Mouse (Mus musculus): ENCODE data around the gene Grik2. TPM values are rescaled to one million over a fixed set of nuclear protein-coding genes. Genes with fewer than 3 reads are reported as not detected.

Grik2 gene
- 100 to 1,000 TPM; 102 to 104 TPM for total RNA-seq (2021)
- long read RNA-seq, full-length matches to known transcripts = 1 of 10 reads
- long read RNA-seq, partial matches to known transcripts = 0 of 10 reads
- long read RNA-seq, other reads (novel, unspliced or antisense) = 9 of 10 reads

DNA sequence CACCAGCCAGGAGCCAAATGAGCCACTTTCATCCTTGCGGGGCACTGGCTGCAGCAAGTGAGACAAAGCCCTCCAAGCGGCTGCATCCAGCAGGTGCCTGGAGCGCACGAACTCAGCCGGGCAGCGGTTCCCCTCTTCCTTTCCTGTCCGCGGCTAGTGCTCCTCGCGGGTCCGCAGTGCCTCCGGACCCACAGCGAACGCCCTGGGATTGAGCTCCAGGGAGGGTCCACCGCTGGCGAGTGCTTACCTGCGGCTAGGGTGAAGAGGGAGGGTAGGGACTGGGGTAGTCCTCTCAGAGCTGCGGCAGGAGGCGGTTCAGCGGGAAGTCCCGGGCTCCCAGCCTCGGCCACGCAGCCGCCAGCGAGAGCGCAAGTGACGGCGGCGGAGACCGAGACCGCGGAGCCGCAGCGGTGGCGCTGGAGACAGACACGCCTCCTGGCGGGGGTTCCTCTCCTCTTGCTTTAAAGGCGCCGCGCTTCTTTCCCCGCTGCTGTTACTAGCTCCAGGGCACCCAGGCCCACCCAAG lies at the start of gene Grik2:
Gene Grik2 (minus strand): TSS at position 386 of the 526 bp plus-strand sequence.
- peak; percentile 82 to 90 for DNase-seq (ENCODE audit: low spot score in 2 of 2)

DNA sequence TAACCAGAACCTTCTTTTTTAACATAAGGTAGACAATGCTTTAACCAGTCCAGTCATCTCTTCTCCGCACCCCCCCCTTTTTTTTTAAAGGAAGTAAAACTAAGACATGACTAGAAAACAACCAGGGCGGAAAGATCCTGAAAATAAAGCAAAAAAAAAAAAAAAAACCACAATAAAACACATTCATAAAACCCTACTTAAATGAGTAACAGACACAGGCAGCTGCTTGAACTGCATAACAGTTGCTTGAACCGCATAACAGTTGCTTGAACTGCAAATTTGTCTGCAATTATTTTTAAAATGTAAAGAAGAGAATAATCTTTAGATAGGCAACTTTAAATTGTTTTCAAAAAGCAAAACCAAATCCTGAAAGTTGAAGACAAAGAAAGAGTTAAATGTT lies 45.8 kb upstream of the Grik2 start:
- no peak for DNase-seq (ENCODE audit: low spot score in 2 of 2)

DNA sequence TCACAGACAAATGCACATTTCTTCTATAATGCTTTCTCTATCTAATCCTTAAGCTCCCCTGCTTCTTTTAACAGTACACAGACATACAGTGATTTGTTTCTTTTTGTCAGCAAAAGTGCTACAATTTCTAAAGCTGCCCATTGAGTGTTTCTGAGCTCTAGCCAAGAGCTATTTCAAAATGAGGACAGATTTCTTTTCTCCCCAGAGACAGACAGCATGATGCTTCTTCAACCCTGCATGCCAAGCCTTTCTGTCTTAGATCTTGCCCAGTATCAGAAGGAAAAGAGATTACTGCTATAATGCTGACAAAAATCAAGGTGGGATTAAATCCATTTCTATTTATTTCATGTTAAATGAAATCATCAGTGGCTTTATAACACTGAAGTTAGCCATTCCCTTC lies 18.7 kb upstream of the Grik2 start:
- no peak for DNase-seq (ENCODE audit: low spot score in 2 of 2)

DNA sequence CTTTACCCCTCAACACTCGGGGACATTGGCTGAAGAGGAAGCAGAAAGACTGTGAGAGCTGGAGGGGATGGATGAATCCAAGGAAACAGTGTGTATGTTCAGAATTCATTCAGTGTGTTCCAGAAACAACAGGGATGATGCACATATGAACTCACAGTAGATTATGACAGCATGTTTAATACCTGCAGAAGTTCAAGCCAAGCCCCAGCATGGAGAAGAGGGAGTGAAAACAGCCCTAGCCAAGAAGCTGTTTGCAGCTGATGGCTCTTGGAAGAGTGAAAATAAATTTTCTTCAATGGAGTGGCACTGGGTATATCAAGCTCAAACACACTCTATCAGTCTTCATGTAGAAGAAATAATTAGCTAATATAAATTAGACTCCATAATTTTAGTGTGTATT lies 12.4 kb upstream of the Grik2 start:
- DNase-seq (ENCODE audit: low spot score in 2 of 2) = no peak

DNA sequence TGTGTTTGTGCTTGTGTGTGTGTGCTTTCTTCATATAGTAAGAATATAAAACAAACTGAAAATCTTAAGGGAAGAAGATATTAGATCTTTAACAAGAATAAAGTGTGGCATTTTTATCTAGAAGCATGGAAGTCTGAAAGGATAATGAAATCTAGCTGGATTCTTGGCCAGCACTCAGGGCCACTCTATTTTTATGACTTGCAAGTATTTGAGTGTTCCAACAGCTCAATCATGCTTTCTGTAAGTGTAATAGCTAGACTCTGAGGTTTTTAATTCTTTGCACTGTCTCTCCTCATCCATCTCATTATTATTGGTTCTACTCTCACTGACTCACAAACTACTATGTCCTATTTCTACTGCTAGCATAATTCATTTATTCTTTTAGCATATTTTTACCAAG lies 5.6 kb upstream of the Grik2 start:
- DNase-seq (ENCODE audit: low spot score in 2 of 2) = no peak

DNA sequence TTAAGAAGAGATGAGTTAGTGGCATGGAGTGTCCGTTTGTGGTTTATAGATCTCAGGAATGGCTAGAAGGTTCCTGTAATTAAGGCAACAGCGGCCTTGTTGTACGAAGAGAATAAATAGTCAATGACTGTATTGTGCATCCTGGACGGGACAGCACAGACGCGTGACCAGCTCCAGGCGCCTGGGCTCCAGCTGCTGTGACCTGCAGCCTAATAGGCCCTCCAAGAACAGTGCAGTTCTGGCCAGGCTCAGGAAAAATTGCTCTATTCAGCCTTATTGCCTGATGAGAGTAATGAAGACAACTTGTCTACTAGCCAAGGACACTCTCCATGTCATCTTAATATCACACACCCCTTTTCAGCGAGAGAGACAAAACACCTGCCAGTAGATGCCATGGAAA lies 1.8 kb upstream of the Grik2 start:
- no peak for DNase-seq (ENCODE audit: low spot score in 2 of 2)

DNA sequence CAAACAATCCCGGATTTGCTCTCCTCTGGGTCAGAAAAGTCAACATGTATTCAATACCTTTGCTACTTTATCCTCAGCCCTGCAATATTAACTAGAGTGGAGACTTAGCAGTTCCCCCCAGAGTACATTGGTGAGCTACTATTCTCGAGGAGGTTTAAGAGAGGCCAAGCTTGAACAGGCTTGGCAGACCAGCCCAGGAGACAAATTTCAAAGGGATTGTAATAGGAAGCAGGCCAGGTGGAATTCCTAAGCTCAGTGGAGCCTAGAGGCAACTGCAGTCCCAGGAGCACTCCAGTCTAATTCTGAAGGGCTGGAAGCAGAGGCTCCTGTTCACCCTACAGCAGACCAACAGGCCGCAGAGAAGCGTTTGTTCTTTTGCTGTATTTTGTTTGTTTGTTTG lies 1.1 kb upstream of the Grik2 start:
- no peak for DNase-seq (ENCODE audit: low spot score in 2 of 2)

DNA sequence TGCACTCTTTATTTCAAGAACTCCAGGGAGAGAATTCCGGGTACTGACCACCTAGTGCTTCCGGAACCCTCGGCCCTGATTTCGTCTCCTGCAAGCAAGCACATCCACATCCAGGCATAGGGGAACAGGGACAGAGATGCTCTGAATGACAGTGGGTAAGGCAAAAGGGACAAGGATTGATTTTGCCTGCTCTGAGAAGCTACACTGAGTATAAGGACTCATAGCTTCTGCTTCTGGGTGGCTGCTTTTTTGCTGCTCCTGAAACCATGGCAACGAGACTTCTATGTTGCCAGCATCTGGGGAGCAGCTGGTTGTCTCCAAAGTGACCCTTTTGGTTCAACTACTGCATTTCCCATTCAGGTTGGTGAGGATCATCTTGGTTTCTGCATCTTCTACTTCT lies 348 bp upstream of the Grik2 start:
- no peak for DNase-seq (ENCODE audit: low spot score in 2 of 2)

DNA sequence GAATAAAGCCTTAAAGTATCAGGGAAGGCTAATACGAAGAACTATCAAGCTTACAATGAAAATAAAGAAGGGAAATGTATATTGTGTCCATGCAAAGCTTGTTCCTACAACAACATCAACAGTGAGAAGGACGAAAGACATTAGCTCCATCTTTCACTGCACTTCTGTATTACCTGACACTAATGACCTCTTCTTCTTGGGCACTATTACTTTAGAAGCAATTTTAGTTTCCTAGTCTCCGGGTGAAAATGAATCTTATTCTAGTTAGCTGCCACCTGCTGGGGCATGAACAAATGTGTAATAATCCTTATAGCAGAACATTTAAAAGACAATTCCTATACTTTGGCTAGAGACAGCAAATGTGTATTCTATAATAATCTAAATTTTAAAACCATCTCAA lies 1.9 kb downstream of the Grik2 start:
- DNase-seq (ENCODE audit: low spot score in 2 of 2) = no peak

DNA sequence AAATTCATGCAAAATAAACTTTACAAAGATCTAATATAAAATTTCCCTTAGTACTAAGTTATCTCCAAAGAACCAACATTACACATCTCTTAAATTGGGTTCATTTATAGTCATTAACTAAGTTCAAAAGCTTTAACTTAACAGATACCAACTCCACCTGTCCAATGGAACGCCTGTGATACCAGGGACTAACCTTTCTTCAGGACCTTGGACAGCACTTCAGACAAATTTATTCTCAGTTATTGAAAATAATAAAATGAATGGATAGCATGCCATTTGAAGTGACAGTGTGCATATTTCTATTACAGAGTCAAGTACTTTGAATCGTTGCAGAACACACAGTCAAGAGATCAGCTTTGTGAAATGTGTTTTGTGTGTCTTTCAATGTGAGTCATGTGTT lies 3.1 kb downstream of the Grik2 start:
- no peak for DNase-seq (ENCODE audit: low spot score in 2 of 2)

DNA sequence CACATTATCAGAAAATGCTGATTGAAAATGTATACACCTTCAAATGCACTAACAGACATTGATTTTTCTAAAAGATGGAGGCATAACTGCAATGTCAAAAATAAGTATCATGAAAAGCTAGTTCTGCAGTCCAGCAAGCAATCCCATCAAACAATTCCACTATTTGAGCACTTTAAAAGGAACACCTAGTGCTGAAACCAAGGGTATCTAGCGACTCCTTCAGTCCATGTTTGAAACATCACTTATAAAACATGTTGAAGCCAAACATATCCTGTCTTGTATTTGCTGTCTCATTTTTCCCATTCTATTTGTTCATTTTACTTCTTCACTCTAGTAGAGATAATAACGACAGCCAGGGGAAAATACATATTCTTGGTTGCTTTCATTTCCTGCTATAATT lies 3.7 kb downstream of the Grik2 start:
- DNase-seq (ENCODE audit: low spot score in 2 of 2) = no peak

DNA sequence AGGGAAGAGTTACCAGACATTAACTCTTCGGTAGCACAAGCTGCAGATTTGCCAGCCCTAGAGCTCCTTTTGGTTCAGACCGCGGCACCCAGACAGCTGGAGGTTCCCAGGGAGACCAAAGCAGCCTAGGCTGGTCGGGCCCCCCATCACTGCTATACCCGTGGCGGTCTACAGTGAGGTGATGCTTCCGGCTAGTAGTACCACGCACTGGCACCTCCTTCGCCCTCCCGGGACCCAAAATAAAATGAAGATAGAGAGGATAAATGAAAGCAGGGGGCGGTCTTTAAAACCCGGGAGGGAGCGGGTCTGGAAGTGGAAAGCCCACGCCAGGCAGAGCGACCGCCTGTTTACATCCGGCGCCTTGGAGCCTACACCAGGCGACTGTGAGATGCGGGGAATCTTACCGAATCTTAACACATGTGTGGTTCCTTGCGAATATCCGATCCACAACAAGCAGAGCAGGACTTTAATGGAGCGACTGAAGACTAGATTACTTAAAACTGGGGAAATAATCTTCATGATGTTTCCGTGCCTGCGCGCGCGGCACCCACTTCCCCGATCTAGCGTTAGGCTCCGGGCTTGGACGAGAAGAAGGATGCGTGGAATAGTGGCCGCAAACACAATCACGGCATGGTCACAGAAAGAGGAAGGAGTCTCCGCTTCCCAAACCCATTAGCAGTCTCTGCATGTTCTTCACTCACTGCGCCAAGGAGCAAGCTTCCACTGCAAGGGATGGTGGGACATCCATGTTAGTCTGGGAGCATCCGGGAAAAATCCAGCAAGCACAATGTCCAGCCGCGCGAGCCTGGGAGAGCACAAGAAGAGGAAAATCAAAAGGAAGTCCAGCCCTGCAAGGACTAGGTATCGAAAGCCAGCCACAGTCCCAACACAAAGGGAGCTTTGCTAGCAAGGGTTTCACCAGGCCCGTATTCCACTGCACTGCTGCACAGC lies 5.5 kb downstream of the Grik2 start:
- peak; percentile 65 to 72 for DNase-seq (ENCODE audit: low spot score in 2 of 2)

DNA sequence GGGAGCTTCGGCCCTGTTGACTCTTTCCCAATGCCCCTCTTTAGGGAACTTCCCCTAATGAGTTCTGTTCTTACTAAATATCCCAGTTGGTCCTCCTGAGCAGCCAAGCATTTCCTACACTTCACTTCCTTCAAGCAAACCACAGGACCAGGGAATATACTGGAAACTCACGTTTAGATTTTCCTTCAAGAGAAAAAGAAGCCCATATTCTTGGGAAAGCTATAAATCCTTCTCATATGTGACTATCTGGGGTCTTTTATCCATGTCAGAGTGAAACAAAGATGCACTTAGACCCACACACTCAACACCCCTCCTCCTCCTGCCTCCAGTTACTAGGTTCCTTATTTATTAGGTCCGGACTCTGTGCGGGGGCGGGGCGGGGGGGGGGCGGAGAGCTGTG lies 6.5 kb downstream of the Grik2 start:
- DNase-seq (ENCODE audit: low spot score in 2 of 2) = no peak

DNA sequence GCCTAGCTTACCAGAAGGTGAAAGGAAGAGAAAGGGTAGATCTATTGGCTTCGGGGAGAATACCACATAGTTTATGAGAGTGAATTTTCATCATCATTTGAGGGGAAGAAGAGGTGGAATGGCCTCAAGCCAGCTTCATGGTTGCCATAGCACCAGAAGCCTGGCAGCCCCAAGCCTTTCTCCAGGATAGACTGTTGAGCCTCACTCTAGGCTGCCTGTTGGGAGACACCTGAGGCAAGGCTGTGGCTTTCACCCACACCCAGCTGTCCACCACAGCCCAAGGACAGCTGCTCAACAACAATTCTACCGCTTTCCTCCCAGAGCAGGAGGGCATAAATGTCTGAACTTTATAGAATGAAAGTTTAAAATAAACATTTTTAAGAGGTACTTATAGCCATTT lies 8.1 kb downstream of the Grik2 start:
- DNase-seq (ENCODE audit: low spot score in 2 of 2) = peak in 1 of 2 experiments; percentile 36

DNA sequence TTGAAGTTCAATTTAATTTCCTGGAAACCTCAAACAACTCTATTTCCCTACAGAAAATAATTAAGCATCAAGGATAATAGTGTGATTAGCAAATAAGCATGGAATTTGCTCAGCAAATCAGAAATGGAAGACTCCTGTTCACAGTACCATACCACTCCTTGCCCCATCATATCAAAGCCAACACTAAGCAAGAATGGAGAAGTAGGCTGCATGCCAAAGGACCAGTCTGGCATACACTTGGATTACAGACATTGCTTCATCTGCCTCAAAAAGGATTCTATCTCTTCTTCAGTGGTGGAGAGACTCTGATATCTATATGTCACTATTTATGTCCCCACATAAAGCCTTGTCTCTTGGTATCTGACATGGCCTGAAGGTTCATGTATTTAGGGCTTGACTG lies 19.7 kb downstream of the Grik2 start:
- no peak for DNase-seq (ENCODE audit: low spot score in 2 of 2)

DNA sequence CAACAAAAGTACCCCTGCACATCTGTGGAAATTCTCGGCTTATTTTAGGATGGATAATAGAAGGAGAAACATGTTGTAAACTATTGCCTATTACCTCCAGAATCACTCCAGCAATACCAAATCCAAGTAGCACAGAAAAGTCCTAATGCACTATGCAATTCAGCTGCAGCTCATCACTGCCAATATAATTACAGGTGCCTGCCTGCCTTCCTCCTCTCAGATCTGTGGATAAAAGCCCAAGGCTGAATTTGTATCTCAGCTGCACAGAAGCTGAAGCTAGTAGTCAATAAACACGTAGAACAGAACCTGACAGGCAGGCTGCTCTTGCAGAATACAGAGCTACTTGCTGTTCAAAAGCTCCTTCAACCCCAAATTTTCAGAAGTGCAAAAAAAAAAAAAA lies 21.0 kb downstream of the Grik2 start:
- no peak for DNase-seq (ENCODE audit: low spot score in 2 of 2)

DNA sequence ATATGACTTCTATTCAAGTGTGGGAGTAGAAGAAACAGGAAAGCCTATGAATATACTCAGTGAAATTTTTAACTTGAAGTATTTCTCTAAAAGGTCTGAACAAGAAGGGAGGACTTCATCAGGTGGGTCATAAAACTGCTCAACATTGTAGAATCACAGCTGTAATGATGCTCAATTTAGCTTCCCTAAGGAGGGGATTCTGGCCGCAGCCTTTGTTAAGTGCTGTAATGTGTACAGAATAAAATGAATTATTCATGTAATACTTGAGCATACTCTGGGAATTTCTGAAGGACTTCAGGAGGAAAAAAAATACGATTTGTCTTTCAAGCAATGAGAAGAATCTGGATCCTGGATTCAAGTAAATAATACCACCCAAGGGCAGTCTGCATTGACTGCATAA lies 26.0 kb downstream of the Grik2 start:
- DNase-seq (ENCODE audit: low spot score in 2 of 2) = no peak

DNA sequence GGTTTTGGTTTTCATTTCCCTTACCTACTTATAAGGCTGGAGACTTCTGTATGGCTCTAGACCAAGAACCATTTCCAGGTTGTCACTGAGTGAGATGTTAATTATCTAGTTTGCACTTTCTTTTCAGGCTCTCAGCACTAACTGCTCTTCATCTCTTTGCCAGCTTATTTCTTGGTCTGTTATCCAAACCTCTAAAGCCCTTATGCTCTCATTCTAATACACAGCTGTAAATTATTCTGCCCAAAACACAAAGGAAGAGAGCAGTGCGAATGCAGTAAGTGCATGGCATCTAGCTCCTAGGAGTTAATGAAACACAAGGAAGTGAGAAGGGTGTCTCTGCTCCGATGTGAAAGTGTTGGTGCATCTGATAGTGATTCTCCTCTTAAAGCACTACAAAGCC lies 36.8 kb downstream of the Grik2 start:
- DNase-seq (ENCODE audit: low spot score in 2 of 2) = no peak

DNA sequence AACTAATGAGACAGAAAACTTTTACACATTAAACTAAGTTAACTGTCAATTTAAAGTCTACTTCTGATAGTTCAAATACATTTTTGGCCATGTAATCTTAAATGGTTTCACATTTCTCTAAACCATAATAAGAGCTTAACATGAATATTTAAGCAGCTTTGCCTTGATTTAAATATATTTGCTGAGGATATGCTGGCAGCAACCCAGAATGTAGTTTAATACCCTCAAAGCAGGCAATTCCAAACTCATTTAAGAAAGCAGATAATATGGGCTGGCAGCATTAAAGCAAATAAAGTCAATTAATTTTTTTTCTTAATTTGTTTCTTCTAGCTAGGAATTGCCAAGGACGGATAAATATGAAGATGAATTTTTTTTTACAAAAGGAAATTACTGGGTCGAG lies 56.7 kb downstream of the Grik2 start:
- DNase-seq (ENCODE audit: low spot score in 2 of 2) = no peak

DNA sequence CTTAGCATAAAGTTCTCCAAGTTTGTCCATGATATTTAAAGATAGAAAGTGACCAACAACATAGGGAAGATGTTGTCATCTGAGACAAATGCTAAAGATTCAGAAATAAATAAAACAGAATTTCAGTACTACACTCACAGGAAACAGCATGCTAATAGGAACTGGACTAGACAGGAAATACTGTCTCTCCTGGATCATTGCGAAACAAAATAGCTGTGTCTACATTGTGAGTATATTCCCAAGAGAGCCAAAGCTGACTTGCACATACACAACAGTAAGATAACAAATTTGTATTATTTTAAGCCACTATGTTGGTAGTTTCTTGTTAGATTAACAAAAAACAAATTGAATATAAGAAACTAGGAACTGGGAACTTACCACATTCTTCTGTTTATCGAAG lies 64.9 kb downstream of the Grik2 start:
- no peak for DNase-seq (ENCODE audit: low spot score in 2 of 2)

DNA sequence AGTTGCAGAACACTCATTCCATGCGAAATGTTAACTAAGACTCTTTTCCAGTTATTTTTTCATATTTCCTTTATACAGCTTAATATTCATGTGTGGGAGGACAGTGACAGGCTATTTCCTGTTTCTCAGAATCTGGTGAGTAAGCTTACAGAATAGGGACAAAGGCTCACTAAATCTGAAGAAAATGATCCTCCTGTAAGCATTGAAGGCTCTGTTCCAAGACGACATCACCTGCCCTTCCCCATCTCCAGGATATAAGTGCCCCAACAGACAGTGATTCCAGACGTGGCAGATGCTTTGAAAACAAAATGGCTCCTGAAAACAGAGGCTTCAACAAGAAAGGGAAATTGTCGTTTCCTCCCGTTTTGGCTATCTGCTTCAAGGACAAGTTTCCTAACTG lies 71.7 kb downstream of the Grik2 start:
- DNase-seq (ENCODE audit: low spot score in 2 of 2) = no peak

DNA sequence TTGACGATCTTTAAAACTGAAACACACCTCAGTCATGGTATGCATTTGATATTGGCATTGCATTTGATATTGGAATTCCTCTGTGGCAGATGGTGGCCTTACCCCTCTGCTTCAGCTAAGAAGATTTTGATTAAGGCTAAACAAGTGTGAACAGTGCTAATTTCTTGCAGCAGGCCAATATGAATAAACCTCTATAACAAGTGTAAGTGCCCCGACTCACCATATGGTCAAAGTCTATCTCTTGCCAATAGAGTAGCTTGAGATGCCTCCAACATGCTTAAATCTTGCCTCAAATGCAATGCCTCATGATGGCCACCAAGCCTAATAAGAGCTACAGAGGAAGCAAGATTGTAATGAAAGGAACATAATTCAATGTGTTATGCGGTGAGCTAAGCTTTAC lies 78.8 kb downstream of the Grik2 start:
- no peak for DNase-seq (ENCODE audit: low spot score in 2 of 2)

DNA sequence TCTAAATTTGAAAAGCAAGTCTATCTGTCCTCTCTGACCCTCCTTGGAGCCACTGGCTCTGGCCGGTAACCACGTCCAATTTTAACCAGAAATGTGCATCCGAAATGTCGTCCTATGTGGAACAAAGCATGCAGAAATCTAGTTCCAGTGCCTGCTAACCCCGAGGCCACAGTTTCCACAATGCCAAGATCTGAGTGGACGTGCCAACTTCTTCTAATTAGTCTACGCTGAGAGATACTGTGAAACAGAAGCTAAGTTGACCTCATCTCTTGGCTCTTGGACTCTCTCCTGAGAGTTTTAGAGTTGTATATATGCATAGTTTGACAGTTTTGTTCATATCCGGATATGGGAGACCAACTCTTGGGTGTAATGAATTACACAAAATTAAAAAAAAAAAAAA lies 84.1 kb downstream of the Grik2 start:
- DNase-seq (ENCODE audit: low spot score in 2 of 2) = no peak
